Mouse (Mus musculus) MEL (cell line): ENCODE measurements around the gene Nuak2. TPM values are rescaled to one million over a fixed set of nuclear protein-coding genes. Genes with fewer than 3 reads are reported as not detected.
A peak's percentile ranks its signal among the peaks of the same experiment; 100 is the strongest.

Experiments
- DNase-seq: peaks from one replicate; pipeline ENCODE4 v3.0.0; 2011; ENCODE audit warnings: low read depth, low spot score
- H3K27ac ChIP-seq: 2 replicates; pipeline ENCODE4 v1.5.1; 2012; ENCODE audit warnings: low read depth, mild to moderate bottlenecking, control low read depth, low read length, moderate library complexity; ENCODE audit not compliant: control insufficient read depth
- H3K27me3 ChIP-seq, 2 experiments: fragments of 150-350 bp in 1 of 2; sonication (generic) in 1 of 2; 2 replicates each; pipeline ENCODE4 v1.6.1; 2012; ENCODE audit warnings: low read length in 2 of 2, mild to moderate bottlenecking in 2 of 2, improper control_type of control experiment in 1 of 2, moderate library complexity in 1 of 2; ENCODE audit not compliant: insufficient read depth in 2 of 2, control insufficient read depth in 1 of 2
- H3K36me3 ChIP-seq, 2 experiments: 2 replicates each; pipeline ENCODE4 v1.6.1; 2012 to 2014; ENCODE audit warnings: low read length in 2 of 2, improper control_type of control experiment in 1 of 2, inconsistent platforms in 1 of 2, mild to moderate bottlenecking in 1 of 2; ENCODE audit not compliant: insufficient read depth in 2 of 2, control insufficient read depth in 1 of 2
- H3K4me1 ChIP-seq, 2 experiments: fragments of 150-350 bp in 1 of 2; sonication (generic) in 1 of 2; 2 replicates each; pipeline ENCODE4 v1.6.1; 2012; ENCODE audit warnings: low read length in 2 of 2, improper control_type of control experiment in 1 of 2, mild to moderate bottlenecking in 1 of 2; ENCODE audit not compliant: insufficient read depth in 2 of 2, control insufficient read depth in 1 of 2
- H3K4me3 ChIP-seq, 2 experiments: fragments of 150-350 bp in 1 of 2; sonication (generic) in 1 of 2; 2 replicates each; pipeline ENCODE4 v1.5.1; 2012; ENCODE audit warnings: low read depth in 2 of 2, low read length in 2 of 2, mild to moderate bottlenecking in 2 of 2, moderate library complexity in 2 of 2, control low read depth in 1 of 2, improper control_type of control experiment in 1 of 2; ENCODE audit not compliant: control insufficient read depth in 1 of 2, insufficient read depth in 1 of 2
- H3K79me2 ChIP-seq: 2 replicates; pipeline ENCODE4 v1.6.1; 2012; ENCODE audit warnings: mild to moderate bottlenecking, low read length, moderate library complexity; ENCODE audit not compliant: control insufficient read depth, poor library complexity, insufficient read depth
- H3K9ac ChIP-seq: 2 replicates; pipeline ENCODE4 v1.6.1; 2012; ENCODE audit warnings: low read depth, mild to moderate bottlenecking, control low read depth, low read length, moderate library complexity; ENCODE audit not compliant: control insufficient read depth, poor library complexity, severe bottlenecking
- H3K9me3 ChIP-seq: fragments of 150-350 bp; sonication (generic); replicated peaks from 2 replicates; pipeline ENCODE4 v1.6.1; 2012; ENCODE audit warnings: mild to moderate bottlenecking, low read length, improper control_type of control experiment, moderate library complexity; ENCODE audit not compliant: insufficient read depth
- BHLHE40 ChIP-seq: IDR thresholded peaks from 2 replicates; pipeline ENCODE4 v1.6.1; 2012; ENCODE audit warnings: low read depth, mild to moderate bottlenecking, inconsistent platforms, low read length, improper control_type of control experiment, borderline replicate concordance
- CHD1 ChIP-seq: IDR thresholded peaks from 2 replicates; pipeline ENCODE4 v1.6.1; 2012; ENCODE audit warnings: low read depth, mild to moderate bottlenecking, inconsistent platforms, low read length, improper control_type of control experiment
- CHD2 ChIP-seq: IDR thresholded peaks from 2 replicates; pipeline ENCODE4 v1.6.1; 2011; ENCODE audit warnings: low read length, improper control_type of control experiment
- CTCF ChIP-seq, 3 experiments: IDR thresholded peaks in 2 of 3; conservative IDR thresholded peaks in 1 of 3; 2 replicates each; pipeline ENCODE4 v1.5.1; 2011 to 2012; ENCODE audit warnings: low read length in 3 of 3, low read depth in 2 of 3, mild to moderate bottlenecking in 2 of 3, improper control_type of control experiment in 1 of 3, inconsistent platforms in 1 of 3, mixed read lengths in 1 of 3, moderate library complexity in 1 of 3; ENCODE audit not compliant: control insufficient read depth in 1 of 3, insufficient read depth in 1 of 3, poor library complexity in 1 of 3, severe bottlenecking in 1 of 3
- E2F4 ChIP-seq: IDR thresholded peaks from 2 replicates; pipeline ENCODE4 v1.6.1; 2011; ENCODE audit warnings: low read depth, low read length, improper control_type of control experiment, borderline replicate concordance
- ELF1 ChIP-seq: IDR thresholded peaks from 2 replicates; pipeline ENCODE4 v1.6.1; 2014; ENCODE audit warnings: low read depth, mild to moderate bottlenecking, inconsistent platforms, low read length, improper control_type of control experiment, moderate library complexity
- EP300 ChIP-seq, 2 experiments: IDR thresholded peaks; 2 replicates each; pipeline ENCODE4 v1.6.1; 2011; ENCODE audit warnings: improper control_type of control experiment in 2 of 2, low read length in 2 of 2, low read depth in 1 of 2, mild to moderate bottlenecking in 1 of 2
- ETS1 ChIP-seq: IDR thresholded peaks from 2 replicates; pipeline ENCODE4 v1.6.1; 2012; ENCODE audit warnings: low read depth, mild to moderate bottlenecking, inconsistent platforms, low read length, improper control_type of control experiment, moderate library complexity
- GATA1 ChIP-seq: IDR thresholded peaks from 2 replicates; pipeline ENCODE4 v1.6.1; 2011; ENCODE audit warnings: low read depth, low read length, improper control_type of control experiment
- HCFC1 ChIP-seq: IDR thresholded peaks from 2 replicates; pipeline ENCODE4 v1.6.1; 2012; ENCODE audit warnings: low read depth, mild to moderate bottlenecking, inconsistent platforms, low read length, improper control_type of control experiment, moderate library complexity
- JUND ChIP-seq: IDR thresholded peaks from 2 replicates; pipeline ENCODE4 v1.6.1; 2011; ENCODE audit warnings: low read depth, mild to moderate bottlenecking, improper control_type of control experiment, low read length
- KAT2A ChIP-seq: conservative IDR thresholded peaks from 2 replicates; pipeline ENCODE4 v1.6.1; 2012; ENCODE audit warnings: low read depth, low read length, improper control_type of control experiment, inconsistent platforms
- MAFK ChIP-seq: IDR thresholded peaks from 2 replicates; pipeline ENCODE4 v1.6.1; 2011; ENCODE audit warnings: low read depth, mild to moderate bottlenecking, low read length, improper control_type of control experiment, borderline replicate concordance
- MAX ChIP-seq: IDR thresholded peaks from 2 replicates; pipeline ENCODE4 v1.6.1; 2011; ENCODE audit warnings: low read length, improper control_type of control experiment
- MAZ ChIP-seq: IDR thresholded peaks from 2 replicates; pipeline ENCODE4 v1.6.1; 2012; ENCODE audit warnings: low read depth, mild to moderate bottlenecking, inconsistent platforms, low read length, improper control_type of control experiment
- MEF2A ChIP-seq: IDR thresholded peaks from 2 replicates; pipeline ENCODE4 v1.6.1; 2014; ENCODE audit warnings: low read depth, mild to moderate bottlenecking, inconsistent platforms, low read length, improper control_type of control experiment; ENCODE audit not compliant: poor library complexity, insufficient replicate concordance, severe bottlenecking; ENCODE audit errors: extremely low read depth
- MXI1 ChIP-seq: IDR thresholded peaks from 2 replicates; pipeline ENCODE4 v1.6.1; 2011; ENCODE audit warnings: mild to moderate bottlenecking, low read depth, low read length, improper control_type of control experiment
- MYB ChIP-seq: IDR thresholded peaks from 2 replicates; pipeline ENCODE4 v1.6.1; 2011; ENCODE audit warnings: mild to moderate bottlenecking, low read depth, low read length, improper control_type of control experiment
- MYC ChIP-seq: IDR thresholded peaks from 2 replicates; pipeline ENCODE4 v1.6.1; 2011; ENCODE audit warnings: low read depth, mild to moderate bottlenecking, low read length, improper control_type of control experiment, moderate library complexity
- NELFE ChIP-seq: IDR thresholded peaks from 2 replicates; pipeline ENCODE4 v1.6.1; 2011; ENCODE audit warnings: low read depth, low read length, improper control_type of control experiment
- NRF1 ChIP-seq: IDR thresholded peaks from 2 replicates; pipeline ENCODE4 v1.6.1; 2014; ENCODE audit warnings: low read depth, mild to moderate bottlenecking, inconsistent platforms, low read length, improper control_type of control experiment, moderate library complexity; ENCODE audit not compliant: poor library complexity, insufficient read depth, severe bottlenecking
- POLR2A ChIP-seq, 2 experiments: IDR thresholded peaks; 2 replicates each; pipeline ENCODE4 v1.6.1; 2011 to 2012; ENCODE audit warnings: low read length in 2 of 2, mild to moderate bottlenecking in 2 of 2, control low read depth in 1 of 2, improper control_type of control experiment in 1 of 2, low read depth in 1 of 2, moderate library complexity in 1 of 2; ENCODE audit not compliant: control insufficient read depth in 1 of 2, insufficient read depth in 1 of 2, poor library complexity in 1 of 2
- POLR2AphosphoS2 ChIP-seq: IDR thresholded peaks from 2 replicates; pipeline ENCODE4 v1.6.1; 2011; ENCODE audit warnings: low read length, improper control_type of control experiment
- POLR2AphosphoS5 ChIP-seq: IDR thresholded peaks from 2 replicates; pipeline ENCODE4 v1.6.1; 2012; ENCODE audit warnings: low read depth, borderline replicate concordance, mild to moderate bottlenecking, inconsistent platforms, low read length, moderate library complexity, mixed read lengths
- RCOR1 ChIP-seq: IDR thresholded peaks from 2 replicates; pipeline ENCODE4 v1.6.1; 2012; ENCODE audit warnings: low read depth, mild to moderate bottlenecking, inconsistent platforms, low read length, improper control_type of control experiment
- SIN3A ChIP-seq: IDR thresholded peaks from 2 replicates; pipeline ENCODE4 v1.6.1; 2012; ENCODE audit warnings: low read length, improper control_type of control experiment, inconsistent platforms
- SMC3 ChIP-seq: IDR thresholded peaks from 2 replicates; pipeline ENCODE4 v1.6.1; 2011; ENCODE audit warnings: low read depth, low read length, improper control_type of control experiment
- TAL1 ChIP-seq: IDR thresholded peaks from 2 replicates; pipeline ENCODE4 v1.6.1; 2012; ENCODE audit warnings: mild to moderate bottlenecking, inconsistent platforms, low read length, moderate library complexity, mixed read lengths
- TBP ChIP-seq: IDR thresholded peaks from 2 replicates; pipeline ENCODE4 v1.8.0; 2011; ENCODE audit warnings: low read depth, low read length, improper control_type of control experiment
- TCF12 ChIP-seq: IDR thresholded peaks from 2 replicates; pipeline ENCODE4 v1.6.1; 2014; ENCODE audit warnings: low read depth, mild to moderate bottlenecking, inconsistent platforms, low read length, improper control_type of control experiment, moderate library complexity
- UBTF ChIP-seq: IDR thresholded peaks from 2 replicates; pipeline ENCODE4 v1.6.1; 2012; ENCODE audit warnings: low read depth, mild to moderate bottlenecking, inconsistent platforms, low read length, improper control_type of control experiment, moderate library complexity, borderline replicate concordance; ENCODE audit not compliant: insufficient read depth
- USF1 ChIP-seq: IDR thresholded peaks from 2 replicates; pipeline ENCODE4 v1.6.1; 2014; ENCODE audit warnings: low read depth, mild to moderate bottlenecking, inconsistent platforms, low read length, improper control_type of control experiment, moderate library complexity
- USF2 ChIP-seq, 2 experiments: IDR thresholded peaks; 2 replicates each; pipeline ENCODE4 v1.6.1; 2011 to 2012; ENCODE audit warnings: improper control_type of control experiment in 2 of 2, low read length in 2 of 2, borderline replicate concordance in 1 of 2, inconsistent platforms in 1 of 2, low read depth in 1 of 2, mild to moderate bottlenecking in 1 of 2; ENCODE audit not compliant: insufficient read depth in 1 of 2
- ZC3H11A ChIP-seq: IDR thresholded peaks from 2 replicates; pipeline ENCODE4 v1.6.1; 2012; ENCODE audit warnings: low read depth, mild to moderate bottlenecking, inconsistent platforms, low read length, improper control_type of control experiment
- ZKSCAN1 ChIP-seq: IDR thresholded peaks from 2 replicates; pipeline ENCODE4 v1.6.1; 2012; ENCODE audit warnings: low read depth, mild to moderate bottlenecking, inconsistent platforms, low read length, improper control_type of control experiment, moderate library complexity
- ZMIZ1 ChIP-seq: IDR thresholded peaks from 2 replicates; pipeline ENCODE4 v1.6.1; 2012; ENCODE audit warnings: low read depth, mild to moderate bottlenecking, inconsistent platforms, low read length, improper control_type of control experiment, moderate library complexity
- ZNF384 ChIP-seq: IDR thresholded peaks from 2 replicates; pipeline ENCODE4 v1.6.1; 2012; ENCODE audit warnings: low read depth, mild to moderate bottlenecking, inconsistent platforms, low read length, improper control_type of control experiment
- polyA plus RNA-seq, 2 experiments: library from polyadenylated mRNA; stranded (reverse) in 1 of 2; unstranded in 1 of 2; fragments of >175 nt in 1 of 2; fragments of >200 nt in 1 of 2; gene quantifications; 2 replicates each; pipeline versions ENCODE4 v1.2.1 to v1.2.4; 2012; ENCODE audit warnings: low replicate concordance in 2 of 2, low read depth in 1 of 2; ENCODE audit not compliant: insufficient read length in 2 of 2, insufficient read depth in 1 of 2, missing spikeins in 1 of 2
- total RNA-seq: library from RNA; depleted of rRNA; stranded (reverse); fragments of 300-350 nt; gene quantifications from 2 replicates; pipeline ENCODE4 v1.2.3, GENCODE M21; 2012

The Nuak2 gene
- total and polyA plus RNA-seq, 3 experiments, result 3.0 to 3.2 TPM; not detected in 1

GRCm38 (mm10) chr1:132355841-132356242 is 39.9 kb downstream of the Nuak2 start:
- Histone ChIP-seq H3K27ac (no peak overlapping the region), H3K9me3 (no peaks in the 10 kb centered on the region), H3K27me3 (no peaks in the 10 kb centered on the region), H3K79me2 (no peaks in the 10 kb centered on the region), H3K4me3 (no peak overlapping the region), H3K4me1 (peaks cover 2 to 9% of the 10 kb centered on the region in 2 experiments; a peak in 3 of 4 replicates), H3K9ac (no peak overlapping the region), H3K36me3 (peaks cover 0 to 7% of the 10 kb centered on the region in 2 experiments; a peak in 2 of 4 replicates)
- DNase-seq, result peak; percentile 95
- TF ChIP-seq POLR2AphosphoS5 (no peak), USF1 (no peak), BHLHE40 (peak; percentile 63; the same call in 1 of the 2 replicates), POLR2AphosphoS2 (peak; percentile 58; the same call in 1 of the 2 replicates), HCFC1 (peak; percentile 38; the same call in 1 of the 2 replicates), MEF2A (no peak), UBTF (no peak), SIN3A (peak; percentile 77), RCOR1 (peak; percentile 94), TAL1 (peak; percentile 55), MAZ (no peak), ZC3H11A (peak; percentile 97), EP300 (IDR thresholded peaks at IDR 0.05; ENCODE audit: low read depth in 1 of 2, low read length in 2 of 2) (peak; percentile 87 to 88), GATA1 (peak; percentile 42; the same call in 1 of the 2 replicates), ZKSCAN1 (no peak), TCF12 (peak; percentile 94), MXI1 (peak; percentile 43; the same call in 1 of the 2 replicates), CHD2 (no peak), MAX (no peak), NRF1 (0 out of 2 replicates have a peak, but pooled peaks have one; percentile 34), MAFK (no peak), USF2 (IDR thresholded peaks at IDR 0.05; ENCODE audit: borderline replicate concordance in 1 of 2, insufficient read depth in 1 of 2, low read depth in 1 of 2, low read length in 2 of 2) (no peak), ZNF384 (peak; percentile 31; the same call in 1 of the 2 replicates), ELF1 (peak; percentile 76), ZMIZ1 (no peak), E2F4 (no peak), MYC (no peak), CTCF (IDR thresholded peaks at IDR 0.05 in 2 of 3, conservative IDR thresholded peaks at IDR 0.05 in 1 of 3; ENCODE audit: control insufficient read depth in 1 of 3, insufficient read depth in 1 of 3, low read depth in 2 of 3, low read length in 3 of 3, poor library complexity in 1 of 3, severe bottlenecking in 1 of 3) (peak in 2 of 3 experiments; percentile 96 to 97), SMC3 (peak; percentile 99), CHD1 (no peak), JUND (0 out of 2 replicates have a peak, but pooled peaks have one; percentile 44), TBP (no peak), NELFE (no peak), MYB (peak; percentile 47; the same call in 1 of the 2 replicates), ETS1 (peak; percentile 92), KAT2A (no peak), POLR2A (IDR thresholded peaks at IDR 0.05; ENCODE audit: control insufficient read depth in 1 of 2, insufficient read depth in 1 of 2, low read depth in 1 of 2, low read length in 2 of 2, poor library complexity in 1 of 2) (no peak)
